Mouse (Mus musculus): ENCODE data around the gene Litaf. TPM values are rescaled to one million over a fixed set of nuclear protein-coding genes. Genes with fewer than 3 reads are reported as not detected.

Gene Litaf
- polyA plus RNA-seq, 2 experiments from 2014 or later, result 40.1 to 49.5 TPM

- no peak for ATAC-seq
Measured at GRCm38 (mm10) chr16:11065431-11065830, 526 bp downstream of the Litaf start.

- ATAC-seq, result no peak
Measured at GRCm38 (mm10) chr16:11064742-11065141, 1.2 kb downstream of the Litaf start.

DNA sequence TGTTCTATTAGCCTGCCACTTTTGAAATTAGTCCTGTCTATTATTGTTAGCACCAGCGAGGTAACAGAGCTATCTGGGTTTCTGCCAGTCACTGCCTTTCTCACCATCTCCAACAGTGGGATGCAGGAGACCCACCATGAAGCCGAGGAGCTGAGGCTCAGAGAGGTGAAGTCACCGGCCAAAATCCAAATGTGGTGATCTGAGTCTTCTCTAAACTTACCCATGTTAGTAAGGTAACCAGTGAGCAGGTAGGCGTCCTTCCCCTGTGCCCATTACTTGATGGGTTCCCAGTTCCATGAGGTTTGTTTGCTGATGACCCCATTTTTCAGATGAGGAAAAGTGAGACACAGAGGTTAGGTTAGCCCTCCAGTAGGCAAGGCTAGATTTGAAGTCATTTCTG lies 1.6 kb downstream of the Litaf start:
- ATAC-seq, result no peak

- no peak for ATAC-seq
Measured at GRCm38 (mm10) chr16:11062794-11063721, 2.9 kb downstream of the Litaf start.

DNA sequence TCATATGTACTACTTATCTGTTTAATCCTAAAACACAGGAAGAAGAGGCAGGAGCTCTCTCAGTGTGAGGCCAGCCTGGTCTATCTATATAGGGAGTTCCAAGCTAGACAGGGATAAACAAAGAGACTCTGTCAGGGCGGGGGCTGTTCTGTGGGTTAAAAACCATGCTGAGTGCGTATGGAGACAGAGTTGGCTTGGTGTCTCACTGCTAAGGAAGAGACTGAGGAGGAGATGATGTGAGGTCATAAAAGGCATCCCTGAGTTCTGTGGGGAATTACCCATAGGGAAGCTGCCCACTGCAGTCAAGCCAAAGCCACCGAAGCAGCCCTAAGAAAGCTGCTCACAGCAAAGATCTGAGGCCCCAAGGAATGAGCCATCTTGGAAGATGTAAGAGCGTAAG lies 5.3 kb downstream of the Litaf start, which contains the start of gene Snn:
Snn (plus strand) TSS at position 301 of the 400 bp plus-strand sequence.
- ATAC-seq, result no peak

DNA sequence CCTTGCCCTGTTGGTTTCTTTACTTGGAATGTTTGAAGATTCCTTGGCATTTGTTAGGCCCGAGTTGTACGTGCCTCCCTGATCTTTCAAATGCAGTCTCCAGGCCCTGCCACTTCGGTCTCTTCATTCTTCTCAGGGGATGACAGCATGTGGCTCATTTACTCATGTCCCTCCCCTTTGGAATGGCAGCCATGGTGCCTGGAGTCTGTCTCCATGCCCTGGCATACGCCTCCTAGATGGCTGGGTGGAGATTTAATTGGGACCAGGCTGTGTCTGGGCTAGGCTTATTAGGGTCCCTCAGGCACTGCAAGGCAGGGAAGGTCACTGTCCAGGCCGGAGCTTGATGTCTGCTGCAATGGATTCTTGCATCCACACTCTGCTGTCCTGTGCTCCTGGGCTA lies 10.0 kb downstream of the Litaf start:
- no peak for ATAC-seq

DNA sequence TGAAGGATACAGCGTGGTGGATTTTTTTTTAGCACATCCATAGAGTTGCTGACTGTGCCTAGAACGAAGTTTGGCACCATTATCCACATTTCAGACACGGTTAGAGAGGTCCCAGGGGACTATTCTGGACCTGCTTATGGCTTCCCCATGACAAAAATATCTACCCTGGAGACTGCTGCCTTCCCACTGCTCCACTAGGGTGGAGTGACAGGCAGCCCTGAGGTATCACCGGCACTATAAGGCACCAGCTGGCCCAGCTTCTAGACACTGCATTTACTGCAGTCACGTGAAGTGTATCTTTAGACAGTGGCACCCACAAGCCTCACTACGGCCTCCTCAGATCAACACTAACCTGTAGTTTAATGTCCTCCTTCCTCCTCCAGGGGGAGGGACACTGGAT lies 11.1 kb downstream of the Litaf start:
- ATAC-seq, result no peak

GRCm38 (mm10) chr16:11054409-11054808 lies 11.5 kb downstream of the Litaf start:
- ATAC-seq, result no peak

DNA sequence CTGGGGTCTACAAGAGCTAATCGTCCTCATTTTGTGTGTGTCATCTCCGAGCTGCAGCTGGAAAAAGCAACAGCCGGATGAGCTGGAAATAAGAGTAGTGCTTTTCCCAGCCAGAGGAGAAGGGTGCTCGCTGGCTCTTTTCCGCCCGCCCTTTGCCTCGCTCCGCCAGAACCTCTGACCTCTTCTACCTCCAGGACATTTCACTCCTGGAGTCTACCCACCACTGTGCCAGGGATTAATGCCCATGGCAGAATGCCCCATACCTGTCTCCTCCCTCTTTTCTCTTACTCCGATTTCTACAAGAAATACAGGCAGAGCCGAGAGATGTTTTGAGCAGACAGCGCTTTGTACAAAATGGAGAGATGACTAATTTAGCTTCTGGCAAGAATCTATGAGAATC lies 14.8 kb downstream of the Litaf start:
- ATAC-seq, result no peak

GRCm38 (mm10) chr16:11050226-11050625 lies 15.7 kb downstream of the Litaf start:
- no peak for ATAC-seq

DNA sequence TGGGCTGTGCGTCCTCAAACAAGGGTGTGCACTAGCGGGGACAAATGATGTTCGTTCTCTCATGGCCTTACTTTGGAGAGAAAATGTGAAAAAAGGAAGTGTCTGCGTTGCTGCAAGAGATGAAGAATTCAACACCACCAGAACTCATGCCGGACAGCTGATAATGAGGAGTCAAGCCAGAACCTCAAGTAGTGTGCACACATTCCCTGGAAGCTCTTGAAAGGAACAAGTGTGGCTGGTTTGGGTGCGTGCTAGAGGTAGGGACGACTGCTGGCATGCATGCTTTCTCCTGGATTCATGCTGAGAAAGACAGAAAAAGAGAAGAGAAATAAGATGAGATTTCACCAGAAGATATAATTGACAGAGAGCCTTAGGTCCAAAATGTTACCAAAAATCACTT lies 18.8 kb downstream of the Litaf start:
- no peak for ATAC-seq

- ATAC-seq, result no peak
Measured at GRCm38 (mm10) chr16:11046437-11046836, 19.5 kb downstream of the Litaf start.

- ATAC-seq, result no peak
Measured at GRCm38 (mm10) chr16:11043239-11043638, 22.7 kb downstream of the Litaf start.

DNA sequence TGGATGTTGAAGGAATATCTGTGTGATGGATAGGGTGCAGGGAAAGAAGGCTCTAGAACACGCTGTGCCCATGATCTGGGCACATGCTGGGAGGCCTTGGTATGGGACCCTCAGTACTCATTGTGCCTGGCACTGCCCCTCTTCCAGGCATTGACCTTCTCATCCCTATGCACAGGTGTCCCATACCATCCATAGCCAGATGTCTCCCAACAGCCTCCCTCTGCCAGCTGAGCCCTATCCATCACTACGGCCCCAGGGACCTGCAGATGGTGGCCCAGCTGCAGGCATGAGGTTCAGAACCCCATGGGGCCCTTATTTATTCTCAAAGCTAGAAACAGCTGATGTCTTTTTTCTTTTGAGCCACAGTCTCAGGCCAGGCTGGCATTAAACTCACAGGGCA lies 25.4 kb downstream of the Litaf start:
- ATAC-seq, result no peak

DNA sequence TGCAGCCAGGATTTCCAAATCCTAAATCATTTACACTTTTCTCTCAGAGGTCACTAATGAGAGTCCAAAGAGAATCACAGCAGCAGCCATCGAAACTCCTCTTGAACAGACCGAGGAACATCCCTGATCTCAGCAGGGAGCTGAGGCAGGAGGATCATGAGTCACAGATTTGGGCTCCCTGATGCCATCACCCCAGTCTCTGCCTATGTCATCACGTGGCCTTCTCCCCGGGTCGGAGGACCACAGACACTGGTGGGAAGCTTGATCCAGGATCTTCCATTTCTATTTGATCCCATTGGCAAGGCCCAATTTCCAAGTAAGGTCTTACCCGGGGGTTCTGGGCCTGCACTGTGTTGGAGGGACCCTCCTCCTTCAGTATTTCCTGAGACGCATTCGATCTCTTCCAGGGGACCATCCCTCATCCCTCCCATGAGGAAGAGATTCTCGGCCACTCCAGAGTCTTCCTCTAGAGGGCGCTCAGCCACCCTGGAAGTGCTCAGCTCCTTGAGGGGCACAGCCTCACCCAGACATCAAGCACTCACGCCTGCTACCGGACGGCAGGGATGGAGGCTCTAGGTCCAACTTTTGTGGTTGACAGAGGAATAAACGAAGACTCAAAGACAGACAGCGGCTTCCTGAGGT lies 30.0 kb downstream of the Litaf start:
- peak; percentile 54 for ATAC-seq

- ATAC-seq, result no peak
Measured at GRCm38 (mm10) chr16:11035273-11035672, 30.7 kb downstream of the Litaf start.

GRCm38 (mm10) chr16:11034193-11034803 lies 31.7 kb downstream of the Litaf start:
- peak; percentile 90 for ATAC-seq

GRCm38 (mm10) chr16:11031320-11031719 lies 34.6 kb downstream of the Litaf start:
- ATAC-seq, result no peak

- no peak for ATAC-seq
Measured at GRCm38 (mm10) chr16:11030844-11031243, 35.1 kb downstream of the Litaf start.

DNA sequence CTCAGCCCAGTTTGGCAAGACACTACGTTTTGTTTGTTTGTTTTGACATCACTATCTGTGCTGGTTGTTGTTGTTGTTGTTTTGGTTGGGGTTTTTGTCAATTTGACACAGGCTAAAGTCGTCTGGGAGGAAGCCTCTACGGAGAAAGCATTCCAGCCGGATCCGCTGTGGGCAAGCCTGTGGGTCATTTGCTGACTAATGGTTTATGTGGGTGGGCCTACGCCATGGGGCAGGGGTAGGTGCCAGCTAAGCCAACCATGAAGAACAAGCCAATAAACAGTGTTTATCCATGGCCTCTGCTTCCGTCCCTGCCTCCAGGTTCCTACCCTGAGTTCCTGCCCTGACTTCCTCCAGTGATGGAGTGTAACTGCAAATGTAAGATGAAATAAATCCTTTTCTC lies 37.8 kb downstream of the Litaf start:
- no peak for ATAC-seq

DNA sequence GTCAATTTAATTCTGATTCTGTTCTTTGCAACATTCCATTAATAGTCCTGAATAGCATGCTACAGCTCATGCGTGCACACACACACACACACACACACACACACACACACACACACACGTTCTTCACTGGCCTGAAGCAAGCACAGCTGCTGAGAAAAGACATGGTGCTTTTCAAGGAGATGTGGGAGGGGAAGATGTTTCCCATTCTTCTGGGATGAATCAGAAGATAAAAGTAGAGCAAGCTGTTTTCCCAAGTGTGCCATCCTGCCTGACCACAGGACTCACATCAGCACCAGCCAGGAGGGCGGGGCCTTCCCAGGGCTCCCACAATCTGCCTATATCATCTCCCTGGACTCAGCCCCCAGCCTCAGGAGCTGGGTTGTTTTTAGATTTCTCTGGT lies 41.1 kb downstream of the Litaf start:
- ATAC-seq, result no peak

- ATAC-seq, result no peak
Measured at GRCm38 (mm10) chr16:11023618-11024017, 42.3 kb downstream of the Litaf start.

DNA sequence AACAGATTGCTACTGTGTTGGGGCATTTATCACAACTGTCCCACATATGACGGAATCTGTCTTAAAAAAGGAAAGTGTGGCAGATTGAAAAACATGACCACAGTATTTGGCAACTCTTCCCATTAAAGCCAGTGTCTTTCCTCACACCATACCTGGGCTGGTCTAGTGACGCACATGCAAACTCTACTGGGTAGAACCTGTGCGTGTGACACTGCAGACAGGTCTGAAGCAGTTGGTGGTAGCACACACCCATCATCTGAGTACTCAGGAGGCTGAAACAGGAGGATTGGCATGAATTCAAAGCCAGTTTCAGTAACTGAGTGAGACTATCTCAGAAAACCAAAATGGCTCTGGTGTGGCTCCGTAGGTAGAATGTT lies 43.9 kb downstream of the Litaf start:
- no peak for ATAC-seq
